Mouse (Mus musculus) retina, embryonic 14.5 days (tissue): Measurements from ENCODE around the gene Otud7a.

Experiments
- DNase-seq: peaks from one replicate; pipeline ENCODE4 v3.0.0-alpha.2; 2015; ENCODE audit warnings: low spot score

Otud7a gene

DNA sequence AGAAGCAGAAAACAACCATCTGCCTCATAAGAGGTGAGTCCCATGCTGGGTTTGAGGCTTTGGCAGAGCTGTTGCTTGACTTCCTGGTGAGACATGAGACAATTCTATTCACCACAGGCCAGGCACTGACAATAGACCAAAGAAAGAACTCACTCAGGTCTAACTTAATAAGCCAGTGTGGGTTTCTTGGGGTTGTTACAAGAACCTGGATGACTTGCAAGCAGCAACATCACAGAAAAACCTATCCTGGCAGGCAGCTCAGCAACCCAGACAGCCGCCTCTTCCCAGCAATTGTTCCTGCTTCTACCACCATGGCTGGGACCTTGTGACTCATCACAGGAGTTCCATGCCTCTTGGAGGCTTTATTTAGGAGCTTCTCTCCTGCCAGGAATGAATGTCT, 329.7 kb downstream of the Otud7a start:
- DNase-seq: no peak

GRCm38 (mm10) chr7:63777328-63777727, 332.8 kb downstream of the Otud7a start:
- no peak for DNase-seq

GRCm38 (mm10) chr7:63780821-63781220, 336.3 kb downstream of the Otud7a start:
- DNase-seq: no peak

DNA sequence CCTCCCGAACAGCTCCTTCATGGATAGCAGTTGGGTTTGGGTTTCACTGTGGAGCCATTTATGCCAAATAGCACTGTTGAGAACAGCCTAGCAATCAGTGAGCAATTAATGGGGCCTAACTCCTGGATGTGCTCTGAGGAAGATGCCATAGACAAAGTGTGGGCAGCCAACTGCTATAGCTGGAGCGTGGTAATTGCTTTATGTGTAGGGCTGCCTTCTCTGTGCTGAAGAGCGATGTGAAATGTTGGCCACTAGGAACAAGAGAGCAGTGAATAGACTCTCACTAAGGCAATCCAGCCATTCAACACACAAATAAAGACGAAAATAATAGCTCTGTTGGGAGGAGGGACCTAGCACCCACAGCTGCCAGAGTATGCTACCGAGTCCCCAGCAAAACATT, 345.2 kb downstream of the Otud7a start:
- no peak for DNase-seq

DNA sequence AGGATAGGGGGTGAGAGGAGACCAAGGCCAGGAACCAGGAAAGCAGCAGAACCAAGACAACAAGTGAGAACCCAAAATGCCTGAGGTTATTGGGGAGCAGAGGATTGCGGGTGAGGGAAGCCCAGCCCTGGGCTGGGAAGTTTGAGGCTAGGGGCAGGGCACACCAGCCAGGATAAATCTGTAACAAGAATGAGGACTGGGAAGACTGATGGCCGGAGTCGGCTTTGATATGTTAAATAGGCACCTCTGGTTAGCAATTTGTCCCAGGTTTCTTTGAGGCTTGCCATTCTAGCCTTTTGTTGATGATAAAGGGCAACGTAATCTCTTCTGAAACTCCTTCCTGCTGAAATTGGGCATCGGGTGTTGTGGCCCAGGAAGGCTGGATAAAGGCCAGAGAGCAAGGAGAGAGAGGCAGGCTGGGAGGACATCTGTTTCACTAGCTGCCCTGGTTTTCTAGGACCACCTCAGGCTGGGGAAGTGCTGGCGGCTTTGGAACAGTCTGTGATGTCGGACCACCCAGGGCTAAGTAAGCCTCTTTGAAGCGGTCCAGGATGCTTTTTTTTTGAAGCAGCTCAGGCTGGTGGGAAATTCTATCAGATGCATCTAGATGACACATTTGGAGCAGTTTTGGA, 351.6 kb downstream of the Otud7a start:
- DNase-seq: peak; percentile 55

GRCm38 (mm10) chr7:63798446-63798845, 353.9 kb downstream of the Otud7a start:
- no peak for DNase-seq

GRCm38 (mm10) chr7:63799304-63799703, 354.8 kb downstream of the Otud7a start:
- DNase-seq: no peak

DNA sequence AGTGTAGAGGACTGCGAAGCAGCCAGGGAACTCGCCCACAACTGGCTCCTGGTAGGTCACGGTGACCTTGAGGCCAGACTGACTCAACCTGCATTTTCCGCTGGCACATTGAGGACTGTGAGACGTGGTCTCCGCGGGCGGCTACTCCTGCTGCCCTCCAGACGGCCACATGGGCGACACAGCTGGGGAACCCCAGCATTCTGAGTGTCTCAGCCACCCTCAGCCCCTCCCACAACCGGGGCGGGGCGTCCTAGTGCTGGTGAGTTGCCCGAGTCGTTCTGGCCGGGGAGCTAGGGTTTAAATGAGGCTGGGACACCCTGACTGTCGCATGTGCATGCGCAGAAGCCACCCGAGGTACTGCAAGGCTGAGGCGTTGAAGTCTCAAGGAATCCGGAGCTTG, 358.2 kb downstream of the Otud7a start:
- DNase-seq: no peak
